Mouse (Mus musculus): ENCODE results near the gene Ccl17. TPM values are rescaled to one million over a fixed set of nuclear protein-coding genes. Genes with fewer than 3 reads are reported as not detected.
A peak's percentile ranks its signal among the peaks of the same experiment; 100 is the strongest.

Gene Ccl17
- polyA plus RNA-seq, 2 experiments = 0.11 TPM; not detected in 1

- DNase-seq (ENCODE audit: low read depth in 3 of 3, low spot score in 3 of 3) = peak in 2 of 3 experiments; percentile 78 to 84
Observed at GRCm38 (mm10) chr8:94800278-94800968, 9.8 kb upstream of the Ccl17 start.

GRCm38 (mm10) chr8:94801293-94802095 lies 8.8 kb upstream of the Ccl17 start:
- no peaks in the 10 kb centered on the region for H3K27me3 ChIP-seq (ENCODE audit: control insufficient read depth, insufficient read depth, low read length)
- no peak overlapping the region for H3K4me3 ChIP-seq (ENCODE audit: insufficient read depth in 1 of 2, low read depth in 2 of 2, low read length in 2 of 2)
- TF ChIP-seq EP300 (IDR thresholded peaks at IDR 0.05; ENCODE audit: low read depth) (no peak), CTCF (IDR thresholded peaks at IDR 0.05; ENCODE audit: low read depth) (peak; percentile 62)
- H3K27ac ChIP-seq = no peak overlapping the region
- H3K4me2 ChIP-seq (ENCODE audit: low read depth) = no peak overlapping the region
- no peak for ATAC-seq (ENCODE audit: insufficient read depth)
- no peaks in the 10 kb centered on the region for H3K36me3 ChIP-seq (replicated peaks; ENCODE audit: control insufficient read depth, insufficient read depth, low read depth)
- no peak for DNase-seq (ENCODE audit: low read depth in 3 of 3, low spot score in 3 of 3)
- no peak overlapping the region for H3K9ac ChIP-seq (replicated peaks)
- no peaks in the 10 kb centered on the region for H3K9me3 ChIP-seq (ENCODE audit: control insufficient read depth, low read length)
- WGBS (ENCODE audit: insufficient replicate concordance) = 35% methylated on average over 14 of the region's 14 CpGs
- H3K4me1 ChIP-seq (replicated peaks; ENCODE audit: control insufficient read depth in 2 of 2, insufficient read depth in 2 of 2, low read length in 1 of 2) = peaks cover 0 to 16% of the 10 kb centered on the region in 2 experiments; a peak in 3 of 4 replicates

More at GRCm38 (mm10) chr8:94800278-94800968, 9.8 kb upstream of the Ccl17 start:
- H3K4me2 ChIP-seq (ENCODE audit: low read depth) = no peak overlapping the region
- H3K36me3 ChIP-seq (replicated peaks; ENCODE audit: control insufficient read depth, insufficient read depth, low read depth) = no peaks in the 10 kb centered on the region
- ATAC-seq (ENCODE audit: insufficient read depth) = 0 out of 2 replicates have a peak, but pooled peaks have one; percentile 18
- H3K27me3 ChIP-seq (ENCODE audit: control insufficient read depth, insufficient read depth, low read length) = no peaks in the 10 kb centered on the region
- no peak overlapping the region for H3K27ac ChIP-seq
- TF ChIP-seq CTCF (IDR thresholded peaks at IDR 0.05; ENCODE audit: low read depth) (no peak), EP300 (IDR thresholded peaks at IDR 0.05; ENCODE audit: low read depth) (no peak)
- H3K9ac ChIP-seq (replicated peaks) = no peak overlapping the region
- WGBS (ENCODE audit: insufficient replicate concordance) = 42% methylated on average over 7 of the region's 7 CpGs
- no peak overlapping the region for H3K4me3 ChIP-seq (ENCODE audit: insufficient read depth in 1 of 2, low read depth in 2 of 2, low read length in 2 of 2)
- no peaks in the 10 kb centered on the region for H3K9me3 ChIP-seq (ENCODE audit: control insufficient read depth, low read length)
- peaks cover 0 to 16% of the 10 kb centered on the region in 2 experiments; a peak in 3 of 4 replicates for H3K4me1 ChIP-seq (replicated peaks; ENCODE audit: control insufficient read depth in 2 of 2, insufficient read depth in 2 of 2, low read length in 1 of 2)

GRCm38 (mm10) chr8:94802375-94802774 lies 7.9 kb upstream of the Ccl17 start:
- Histone ChIP-seq H3K4me2 (ENCODE audit: low read depth) (no peak overlapping the region), H3K27ac (no peak overlapping the region), H3K9me3 (ENCODE audit: control insufficient read depth, low read length) (no peaks in the 10 kb centered on the region), H3K4me1 (replicated peaks; ENCODE audit: control insufficient read depth in 2 of 2, insufficient read depth in 2 of 2, low read length in 1 of 2) (peaks cover 0 to 16% of the 10 kb centered on the region in 2 experiments; a peak in 3 of 4 replicates), H3K36me3 (replicated peaks; ENCODE audit: control insufficient read depth, insufficient read depth, low read depth) (no peaks in the 10 kb centered on the region), H3K27me3 (ENCODE audit: control insufficient read depth, insufficient read depth, low read length) (no peaks in the 10 kb centered on the region), H3K9ac (replicated peaks) (no peak overlapping the region), H3K4me3 (ENCODE audit: insufficient read depth in 1 of 2, low read depth in 2 of 2, low read length in 2 of 2) (no peak overlapping the region)
- WGBS (ENCODE audit: insufficient replicate concordance) = 10% methylated on average over 4 of the region's 4 CpGs
- DNase-seq (ENCODE audit: low read depth in 3 of 3, low spot score in 3 of 3) (no peak), ATAC-seq (ENCODE audit: insufficient read depth) (no peak)
- no peak for TF ChIP-seq EP300 (IDR thresholded peaks at IDR 0.05; ENCODE audit: low read depth)
- no peak for TF ChIP-seq CTCF (IDR thresholded peaks at IDR 0.05; ENCODE audit: low read depth)

- Histone ChIP-seq H3K9ac (replicated peaks) (no peak overlapping the region), H3K36me3 (replicated peaks; ENCODE audit: control insufficient read depth, insufficient read depth, low read depth) (no peaks in the 10 kb centered on the region), H3K4me2 (ENCODE audit: low read depth) (no peak overlapping the region), H3K9me3 (ENCODE audit: control insufficient read depth, low read length) (no peaks in the 10 kb centered on the region), H3K27me3 (ENCODE audit: control insufficient read depth, insufficient read depth, low read length) (no peaks in the 10 kb centered on the region), H3K4me1 (replicated peaks; ENCODE audit: control insufficient read depth in 2 of 2, insufficient read depth in 2 of 2, low read length in 1 of 2) (peaks cover 4 to 17% of the 10 kb centered on the region in 2 experiments; a peak in 3 of 4 replicates), H3K4me3 (ENCODE audit: insufficient read depth in 1 of 2, low read depth in 2 of 2, low read length in 2 of 2) (no peak overlapping the region), H3K27ac (no peak overlapping the region)
- 47% methylated on average over 6 of the region's 6 CpGs for WGBS (ENCODE audit: insufficient replicate concordance)
- ATAC-seq (ENCODE audit: insufficient read depth) (no peak), DNase-seq (ENCODE audit: low read depth in 3 of 3, low spot score in 3 of 3) (no peak)
- no peak for TF ChIP-seq CTCF (IDR thresholded peaks at IDR 0.05; ENCODE audit: low read depth)
- no peak for TF ChIP-seq EP300 (IDR thresholded peaks at IDR 0.05; ENCODE audit: low read depth)
Observed at GRCm38 (mm10) chr8:94803551-94803950, 6.7 kb upstream of the Ccl17 start.
